Mouse (Mus musculus): Measurements from ENCODE around the gene Psmb9.

Psmb9 gene

GRCm38 (mm10) chr17:34205746-34206176 lies 18.2 kb upstream of the Psmb9 start:
- DNase-seq (ENCODE audit: low spot score in 2 of 2) = peak; percentile 49 to 50

DNA sequence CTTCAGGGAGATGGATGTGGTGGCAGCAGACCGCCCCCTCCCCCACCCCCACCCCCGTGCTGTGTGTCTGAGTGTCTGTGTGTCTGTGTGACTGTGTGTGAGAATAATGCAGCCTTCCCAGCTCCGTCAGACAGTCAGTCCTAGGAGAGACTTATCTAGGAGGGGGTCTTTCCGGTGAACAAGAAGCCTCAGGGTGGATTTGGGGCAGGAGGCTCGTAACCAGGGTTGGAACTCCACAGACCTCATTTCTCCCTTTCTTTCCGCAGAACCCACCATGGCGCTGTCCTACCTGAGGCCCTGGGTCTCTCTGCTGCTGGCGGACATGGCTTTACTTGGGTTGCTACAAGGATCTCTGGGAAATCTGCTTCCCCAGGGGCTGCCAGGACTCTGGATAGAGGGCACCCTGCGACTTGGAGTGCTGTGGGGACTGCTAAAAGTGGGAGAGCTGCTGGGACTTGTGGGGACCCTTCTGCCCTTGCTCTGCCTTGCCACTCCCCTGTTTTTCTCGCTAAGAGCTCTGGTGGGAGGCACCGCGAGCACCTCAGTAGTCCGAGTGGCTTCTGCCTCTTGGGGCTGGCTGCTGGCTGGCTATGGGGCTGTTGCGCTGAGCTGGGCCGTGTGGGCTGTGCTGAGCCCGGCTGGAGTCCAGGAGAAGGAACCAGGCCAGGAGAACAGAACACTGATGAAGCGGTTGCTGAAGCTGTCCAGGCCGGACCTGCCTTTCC lies 17.6 kb upstream of the Psmb9 start:
- peak; percentile 51 to 56 for DNase-seq (ENCODE audit: low spot score in 2 of 2)

DNA sequence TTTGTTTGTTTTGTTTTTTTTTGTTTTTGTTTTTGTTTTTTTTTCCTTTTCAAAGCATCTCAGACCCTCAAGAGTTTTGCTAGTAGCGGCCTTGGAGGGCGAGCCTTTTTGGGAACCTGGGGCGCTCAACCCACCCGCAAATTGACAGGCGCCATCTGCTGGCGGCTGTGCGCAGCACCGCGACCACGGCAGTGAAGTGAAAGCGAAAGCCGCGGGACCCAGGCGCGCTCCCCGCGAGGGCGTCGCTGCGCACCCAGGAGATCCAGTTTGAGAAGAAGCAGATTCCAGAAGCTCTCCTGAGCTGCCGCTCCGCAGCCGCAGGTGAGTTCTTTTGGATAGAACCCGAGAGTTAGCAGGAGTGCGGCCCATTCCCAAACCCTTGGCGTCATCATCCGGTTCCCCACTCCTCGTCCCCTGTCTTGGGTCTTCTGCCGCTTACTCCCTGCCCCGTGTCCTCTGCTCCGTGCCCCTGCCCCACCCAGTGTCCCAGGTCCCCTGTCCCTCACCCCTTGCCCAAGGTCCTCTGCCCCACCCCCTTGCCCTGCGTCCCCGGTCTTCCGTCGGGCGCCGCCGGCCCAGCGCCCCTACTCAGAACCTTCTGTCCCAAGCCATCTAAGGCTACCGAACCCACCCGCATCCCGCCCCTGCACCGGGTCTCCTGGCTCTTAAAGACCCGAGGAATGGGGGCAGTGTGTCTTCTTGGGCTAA lies 16.9 kb upstream of the Psmb9 start:
- peak; percentile 92 to 93 for DNase-seq (ENCODE audit: low spot score in 2 of 2)

GRCm38 (mm10) chr17:34203444-34203843 lies 15.9 kb upstream of the Psmb9 start, which contains the start of gene Tap2:
Tap2 (plus strand) TSS chr17:34203527.
- no peak for DNase-seq (ENCODE audit: low spot score in 2 of 2)

DNA sequence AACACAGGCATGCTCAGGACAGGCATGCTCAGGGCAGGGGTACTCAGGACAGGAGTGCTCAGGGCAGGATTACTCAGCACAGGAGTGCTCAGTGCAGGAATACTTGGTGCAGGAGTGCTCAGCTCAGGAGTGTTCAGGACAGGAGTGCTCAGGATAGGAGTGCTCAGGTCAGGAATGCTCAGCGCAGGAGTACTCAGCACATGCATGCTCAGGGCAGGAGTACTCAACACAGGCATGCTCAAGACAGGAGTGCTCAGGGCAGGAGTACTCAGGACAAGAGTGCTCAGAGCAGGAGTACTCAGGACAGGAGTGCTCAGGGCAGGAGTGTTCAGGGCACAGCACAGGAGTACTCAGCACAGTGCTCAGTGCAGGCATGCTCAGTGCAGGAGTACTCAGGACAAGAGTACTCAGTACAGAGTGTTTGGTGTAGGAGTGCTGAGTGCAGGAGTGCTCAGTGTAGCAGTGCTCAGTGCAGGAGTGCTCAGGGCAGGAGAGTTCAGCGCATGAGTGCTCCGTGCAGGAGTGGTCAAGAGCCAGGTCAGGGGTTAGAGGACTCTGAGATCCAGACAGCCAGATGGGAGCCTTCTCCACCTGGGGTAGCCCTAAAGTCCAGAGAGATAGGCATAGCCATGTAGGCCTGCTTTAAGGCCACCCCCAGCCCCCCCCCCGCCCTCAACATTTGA lies 15.3 kb upstream of the Psmb9 start:
- DNase-seq (ENCODE audit: low spot score in 2 of 2) = no peak

GRCm38 (mm10) chr17:34201506-34202055 lies 14.0 kb upstream of the Psmb9 start:
- no peak for DNase-seq (ENCODE audit: low spot score in 2 of 2)

DNA sequence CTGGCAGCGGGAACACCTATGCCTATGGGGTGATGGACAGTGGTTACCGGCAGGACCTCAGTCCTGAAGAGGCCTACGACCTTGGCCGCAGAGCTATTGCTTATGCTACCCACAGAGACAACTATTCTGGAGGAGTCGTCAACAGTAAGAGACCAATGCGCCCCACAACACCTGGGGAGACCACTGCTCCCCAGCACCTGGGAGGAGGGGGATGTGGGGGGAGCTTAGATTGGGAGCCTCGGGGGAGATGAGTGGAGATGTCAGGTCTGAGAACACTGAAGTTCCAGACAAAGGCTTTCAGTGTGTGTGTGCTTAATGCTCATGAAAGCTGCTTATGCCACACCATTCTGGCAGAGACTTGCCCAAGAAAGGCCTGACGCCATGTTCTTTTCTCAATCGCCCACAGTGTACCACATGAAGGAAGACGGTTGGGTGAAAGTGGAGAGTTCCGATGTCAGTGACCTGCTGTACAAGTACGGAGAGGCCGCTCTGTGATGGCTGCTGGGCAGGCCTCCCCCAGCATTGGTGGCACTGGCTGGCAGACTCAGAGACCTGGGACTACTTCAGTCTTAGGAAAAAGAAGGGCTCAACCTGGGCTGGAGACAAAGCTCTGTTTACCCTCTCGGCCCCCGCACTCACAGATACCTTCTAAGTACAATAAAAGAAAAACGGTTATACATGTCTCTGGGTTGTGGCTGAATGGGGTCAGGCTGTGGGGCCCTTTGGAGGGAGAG lies 13.4 kb upstream of the Psmb9 start:
- DNase-seq (ENCODE audit: low spot score in 2 of 2) = no peak

DNA sequence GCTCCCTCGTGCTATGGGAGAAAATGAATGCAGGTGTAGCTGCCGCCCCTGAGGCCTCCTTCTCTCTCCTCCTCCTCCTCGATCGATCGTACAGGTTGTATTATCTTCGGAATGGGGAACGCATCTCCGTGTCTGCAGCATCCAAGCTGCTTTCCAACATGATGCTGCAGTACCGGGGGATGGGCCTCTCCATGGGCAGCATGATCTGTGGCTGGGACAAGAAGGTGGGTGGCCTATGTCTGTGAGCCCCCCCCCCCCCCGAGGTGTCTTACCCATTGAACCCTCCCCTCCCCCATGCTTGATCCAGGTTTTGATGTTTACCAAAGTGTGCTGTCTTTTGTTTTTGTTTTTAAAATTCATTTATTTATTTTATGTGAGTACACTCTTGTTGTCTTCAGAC lies 12.5 kb upstream of the Psmb9 start:
- DNase-seq (ENCODE audit: low spot score in 2 of 2) = no peak

GRCm38 (mm10) chr17:34199050-34199619 lies 11.6 kb upstream of the Psmb9 start:
- DNase-seq (ENCODE audit: low spot score in 2 of 2) = no peak

DNA sequence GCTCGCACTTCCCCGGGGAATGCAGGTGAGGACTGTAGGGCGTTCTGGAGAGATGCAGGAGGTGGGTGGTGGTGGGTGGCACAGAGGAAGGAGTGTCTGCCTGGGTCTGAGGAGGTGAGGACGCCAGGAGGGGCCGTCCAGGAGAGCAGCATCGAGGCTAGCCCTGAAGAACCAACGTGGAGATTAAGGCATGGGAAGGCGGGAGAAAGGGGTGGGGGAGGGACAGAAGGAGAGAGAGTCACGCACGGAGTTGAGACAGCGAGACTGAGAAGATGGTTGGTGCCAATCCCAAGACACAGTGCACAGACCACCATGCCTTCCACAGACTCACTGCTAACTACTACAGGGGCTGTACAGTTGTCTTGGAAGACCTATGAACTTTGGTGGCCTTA lies 11.0 kb upstream of the Psmb9 start:
- DNase-seq (ENCODE audit: low spot score in 2 of 2) = no peak

GRCm38 (mm10) chr17:34197904-34198520 lies 10.4 kb upstream of the Psmb9 start:
- DNase-seq (ENCODE audit: low spot score in 2 of 2) = peak; percentile 79 to 85

GRCm38 (mm10) chr17:34196941-34197894 lies 9.7 kb upstream of the Psmb9 start, which contains the start of gene Psmb8:
Psmb8 (plus strand) TSS chr17:34197721.
- peak; percentile 90 to 91 for DNase-seq (ENCODE audit: low spot score in 2 of 2)

- DNase-seq (ENCODE audit: low spot score in 2 of 2) = no peak
These were observed 8.9 kb upstream of the Psmb9 start for GRCm38 (mm10) chr17:34196491-34196890.

DNA sequence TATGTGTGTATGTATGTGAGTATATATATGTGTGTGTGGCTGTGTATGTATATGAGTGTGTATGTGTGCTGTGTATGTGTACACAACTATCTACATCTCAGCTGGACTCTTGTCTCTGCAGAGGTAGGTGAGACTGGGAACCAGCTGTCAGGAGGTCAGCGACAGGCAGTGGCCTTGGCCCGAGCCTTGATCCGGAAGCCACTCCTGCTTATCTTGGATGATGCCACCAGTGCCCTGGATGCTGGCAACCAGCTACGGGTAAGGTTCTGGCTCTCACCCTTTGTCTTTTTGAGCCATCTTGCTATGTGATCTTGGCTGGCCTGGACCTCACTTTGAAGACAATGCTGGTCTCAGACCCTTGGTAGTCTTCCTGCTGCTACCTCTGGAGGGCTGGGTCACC lies 7.2 kb upstream of the Psmb9 start:
- no peak for DNase-seq (ENCODE audit: low spot score in 2 of 2)

GRCm38 (mm10) chr17:34193468-34193867 lies 5.9 kb upstream of the Psmb9 start:
- DNase-seq (ENCODE audit: low spot score in 2 of 2) = no peak

DNA sequence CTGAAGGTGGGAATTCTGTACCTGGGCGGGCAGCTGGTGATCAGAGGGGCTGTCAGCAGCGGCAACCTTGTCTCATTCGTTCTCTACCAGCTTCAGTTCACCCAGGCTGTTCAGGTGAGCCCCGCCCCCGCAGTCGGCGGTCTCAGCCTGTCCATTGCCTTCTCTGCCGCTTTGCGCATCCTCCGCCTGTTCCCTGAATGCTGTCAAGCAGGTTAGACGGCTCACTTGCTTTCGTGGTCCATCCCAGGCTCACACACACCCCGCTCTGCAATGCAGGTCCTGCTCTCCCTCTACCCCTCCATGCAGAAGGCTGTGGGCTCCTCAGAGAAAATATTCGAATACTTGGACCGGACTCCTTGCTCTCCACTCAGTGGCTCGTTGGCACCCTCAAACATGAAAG lies 5.3 kb upstream of the Psmb9 start:
- no peak for DNase-seq (ENCODE audit: low spot score in 2 of 2)

GRCm38 (mm10) chr17:34188986-34189385 lies 1.4 kb upstream of the Psmb9 start:
- no peak for DNase-seq (ENCODE audit: low spot score in 2 of 2)

DNA sequence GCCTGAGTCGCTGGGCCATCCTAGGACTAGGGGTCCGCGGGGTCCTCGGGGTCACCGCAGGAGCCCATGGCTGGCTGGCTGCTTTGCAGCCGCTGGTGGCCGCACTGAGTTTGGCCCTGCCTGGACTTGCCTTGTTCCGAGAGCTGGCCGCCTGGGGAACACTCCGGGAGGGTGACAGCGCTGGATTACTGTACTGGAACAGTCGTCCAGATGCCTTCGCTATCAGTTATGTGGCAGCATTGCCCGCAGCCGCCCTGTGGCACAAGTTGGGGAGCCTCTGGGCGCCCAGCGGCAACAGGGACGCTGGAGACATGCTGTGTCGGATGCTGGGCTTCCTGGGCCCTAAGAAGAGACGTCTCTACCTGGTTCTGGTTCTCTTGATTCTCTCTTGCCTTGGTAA lies 446 bp upstream of the Psmb9 start:
- peak in 1 of 2 experiments; percentile 41 for DNase-seq (ENCODE audit: low spot score in 2 of 2)

DNA sequence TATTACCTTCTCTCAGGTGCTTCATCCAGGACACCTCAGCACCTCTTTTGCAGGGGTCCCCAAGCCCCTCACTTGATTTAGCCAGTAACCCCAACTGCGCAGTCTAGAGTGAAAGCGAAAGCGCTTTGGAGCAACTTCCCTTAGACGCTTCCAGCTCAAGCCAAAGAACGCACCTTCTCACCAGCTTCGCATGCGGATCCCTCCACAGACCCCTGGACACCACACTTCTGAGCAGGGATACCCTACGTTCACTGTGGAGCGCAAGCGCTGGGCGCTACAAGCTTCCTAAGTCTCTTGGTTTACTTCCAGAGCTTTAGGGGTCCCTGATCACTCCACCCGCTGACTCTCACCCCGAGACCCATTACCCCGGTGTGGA lies 691 bp downstream of the Psmb9 start:
- DNase-seq (ENCODE audit: low spot score in 2 of 2) = no peak

- DNase-seq (ENCODE audit: low spot score in 2 of 2) = no peak
These were observed 2.0 kb downstream of the Psmb9 start for GRCm38 (mm10) chr17:34185526-34185925.
